Mouse (Mus musculus) midbrain, embryonic 11.5 days (tissue): ENCODE measurements around the gene Cachd1. TPM values are rescaled to one million over a fixed set of nuclear protein-coding genes. Genes with fewer than 3 reads are reported as not detected.

ENCODE experiments used
- ATAC-seq: fragments of 200-750 bp; cut with Nextera tagmentation; 2 replicates; pipeline ENCODE4 v1.8.0; 2017; ENCODE audit warnings: moderate TSS enrichment, moderate library complexity; ENCODE audit not compliant: low FRiP score
- DNase-seq: peaks from one replicate; pipeline ENCODE4 v3.0.0; 2015; ENCODE audit warnings: low spot score; ENCODE audit errors: missing footprints
- H3K27ac ChIP-seq: fragments of 300-500 bp; sonication (generic); 2 replicates; pipeline ENCODE4 v1.5.1; 2014; ENCODE audit warnings: low read depth, low read length
- H3K27me3 ChIP-seq: fragments of 300-500 bp; sonication (generic); 2 replicates; pipeline ENCODE4 v1.6.1; 2014; ENCODE audit warnings: mild to moderate bottlenecking, low read length, moderate library complexity, mixed read lengths; ENCODE audit not compliant: control insufficient read depth, insufficient read depth
- H3K36me3 ChIP-seq: fragments of 300-500 bp; sonication (generic); 2 replicates; pipeline ENCODE4 v1.6.1; 2014; ENCODE audit warnings: mild to moderate bottlenecking, low read length, moderate library complexity, mixed read lengths; ENCODE audit not compliant: control insufficient read depth, insufficient read depth
- H3K4me1 ChIP-seq: fragments of 300-500 bp; sonication (generic); 2 replicates; pipeline ENCODE4 v1.6.1; 2014; ENCODE audit warnings: low read length; ENCODE audit not compliant: control insufficient read depth, insufficient read depth
- H3K4me2 ChIP-seq: fragments of 300-500 bp; sonication (generic); 2 replicates; pipeline ENCODE4 v1.6.1; 2014; ENCODE audit warnings: mild to moderate bottlenecking, moderate library complexity
- H3K4me3 ChIP-seq: fragments of 300-500 bp; sonication (generic); 2 replicates; pipeline ENCODE4 v1.5.1; 2014; ENCODE audit warnings: low read depth, low read length
- H3K9ac ChIP-seq: fragments of 300-500 bp; sonication (generic); 2 replicates; pipeline ENCODE4 v1.6.1; 2014; ENCODE audit warnings: low read length
- H3K9me3 ChIP-seq: fragments of 300-500 bp; sonication (generic); 2 replicates; pipeline ENCODE4 v1.6.1; 2016; ENCODE audit warnings: low read length; ENCODE audit not compliant: control insufficient read depth
- WGBS: fragments of 180-500 bp; shearing (Covaris S2); extraction: QIAGEN DNeasy Blood & Tissue Kit; methylation state at CpG from one replicate; pipeline ENCODE4 v1.1.7; 2014; 5-methylcytosine and 5-hydroxymethylcytosine counted together
- polyA plus RNA-seq: library from polyadenylated mRNA; unstranded; fragments of >200 nt; fragmentation: Nextera tagmentation; extraction: Ambion mirVana; gene quantifications from 2 replicates; pipeline ENCODE4 v1.2.1, GENCODE M21; 2014

Cachd1 gene
- polyA plus RNA-seq, 1 experiment from 2014 or later = 39.0 TPM

DNA sequence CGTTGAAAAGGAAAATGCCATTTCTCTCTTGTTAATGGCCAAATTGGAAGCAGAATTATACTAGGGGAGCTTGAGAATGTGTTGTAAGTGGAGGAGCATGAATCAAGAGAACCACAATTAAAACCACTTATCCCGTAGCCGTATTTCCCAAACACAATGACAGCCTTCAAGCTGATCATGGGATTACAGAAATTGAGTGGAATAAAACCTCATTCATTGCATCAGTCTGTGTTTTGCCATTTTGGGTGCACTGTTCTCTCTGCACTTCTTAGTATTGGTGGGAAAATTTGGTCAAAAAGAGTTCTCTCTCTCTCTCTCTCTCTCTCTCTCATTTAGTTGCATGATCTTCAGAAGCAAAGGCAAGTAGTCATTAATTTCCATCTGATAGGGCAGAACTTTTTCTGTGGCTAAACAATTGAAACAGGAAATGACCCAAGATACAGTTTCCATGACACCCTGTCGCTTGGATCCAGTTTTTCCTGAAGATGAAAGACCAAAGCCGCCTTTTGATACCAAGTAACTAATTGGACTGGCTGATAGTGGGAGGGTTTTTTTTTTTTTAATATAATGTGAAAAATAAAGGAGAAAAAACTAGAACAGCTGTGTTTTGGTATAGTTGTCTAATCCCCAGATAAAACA, 34.7 kb downstream of the Cachd1 start:
- no peaks in the 10 kb centered on the region for H3K36me3 ChIP-seq
- no peak overlapping the region for H3K9ac ChIP-seq
- H3K4me3 ChIP-seq = no peak overlapping the region
- peaks cover 25% of the 10 kb centered on the region for H3K4me1 ChIP-seq
- DNase-seq (no peak), ATAC-seq (peak; percentile 54; the same call in 1 of the 2 replicates)
- H3K27ac ChIP-seq = peak overlapping the region; percentile 27; the same call in 1 of the 2 replicates
- peak overlapping the region; percentile 17; the same call in 1 of the 2 replicates for H3K4me2 ChIP-seq
- no peaks in the 10 kb centered on the region for H3K27me3 ChIP-seq
- WGBS = 12% methylated on average over 5 of the region's 5 CpGs
- no peaks in the 10 kb centered on the region for H3K9me3 ChIP-seq

DNA sequence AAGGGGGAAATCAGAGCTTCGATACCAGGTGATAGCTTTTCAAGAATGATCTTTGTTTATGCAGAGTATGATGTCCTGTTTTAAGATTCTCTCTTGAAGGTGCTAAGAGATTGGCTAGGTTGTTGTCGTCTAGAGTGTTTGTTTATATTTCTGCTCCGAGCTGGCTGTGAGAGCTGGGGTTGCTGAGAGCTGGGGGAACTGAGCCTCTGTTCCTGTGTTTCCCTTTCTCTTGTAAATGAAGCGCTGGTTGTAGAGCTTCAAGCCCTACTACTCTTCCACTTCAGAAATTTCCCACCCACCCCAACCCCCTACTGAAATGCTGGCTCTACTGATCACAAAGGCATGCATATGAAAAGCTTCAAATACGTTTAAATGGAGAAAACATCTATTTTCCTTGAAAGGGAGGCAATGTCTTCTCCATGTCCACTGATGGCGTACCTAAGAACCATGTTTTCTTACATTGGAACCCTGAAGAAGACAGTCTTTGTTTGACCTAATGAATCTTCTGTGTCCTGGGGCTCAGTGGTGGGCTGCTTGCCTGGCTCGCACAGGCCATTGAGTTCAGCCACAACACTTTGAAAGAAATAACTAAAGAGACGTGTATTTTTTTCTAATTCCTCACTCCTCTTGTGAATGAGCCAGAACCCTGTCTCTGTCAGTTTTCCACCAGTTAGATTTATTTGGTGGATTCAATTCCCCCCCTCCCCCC, 35.5 kb downstream of the Cachd1 start:
- DNase-seq = no peak
- 16% methylated on average over 8 of the region's 8 CpGs for WGBS
- no peaks in the 10 kb centered on the region for H3K27me3 ChIP-seq
- H3K27ac ChIP-seq = peak overlapping the region; percentile 6; the same call in 1 of the 2 replicates
- H3K4me3 ChIP-seq = no peak overlapping the region
- H3K4me2 ChIP-seq = peak overlapping the region; percentile 17; the same call in 1 of the 2 replicates
- peak; percentile 53; the same call in 1 of the 2 replicates for ATAC-seq
- no peak overlapping the region for H3K9ac ChIP-seq
- H3K4me1 ChIP-seq = peaks cover 25% of the 10 kb centered on the region
- no peaks in the 10 kb centered on the region for H3K9me3 ChIP-seq
- no peaks in the 10 kb centered on the region for H3K36me3 ChIP-seq

DNA sequence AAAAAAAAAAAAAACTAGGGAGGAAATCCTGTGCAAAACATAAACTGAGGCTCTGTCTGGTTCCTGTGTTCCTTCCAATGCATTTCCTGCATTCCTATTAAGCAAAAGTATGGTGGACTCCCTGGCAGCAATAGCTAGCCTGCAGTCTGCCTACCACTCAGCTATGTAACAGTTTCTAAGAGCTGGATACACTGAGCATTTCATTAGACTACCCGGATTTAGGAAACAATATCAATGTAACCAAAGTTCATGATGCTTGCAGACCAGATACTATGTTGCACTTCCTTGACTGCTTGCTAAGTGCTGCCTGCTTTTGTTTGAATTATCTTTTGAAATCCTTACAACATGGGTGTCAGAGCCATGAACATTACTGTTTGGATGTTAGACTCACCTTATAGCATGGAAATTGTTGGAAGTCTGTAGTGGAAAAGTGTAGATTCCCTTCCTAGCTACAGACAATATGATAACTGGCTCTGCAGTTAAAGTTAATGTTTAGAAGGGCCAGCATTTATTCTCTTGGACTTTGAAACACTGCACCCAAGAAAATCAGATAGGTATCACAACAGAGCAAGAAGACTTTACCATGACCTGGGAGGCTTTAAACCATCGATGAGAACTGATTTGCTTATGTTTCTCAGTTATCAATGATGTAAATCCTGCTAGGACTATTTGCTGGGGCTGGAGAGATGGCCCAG, 37.4 kb downstream of the Cachd1 start:
- ATAC-seq (no peak), DNase-seq (no peak)
- H3K4me2 ChIP-seq = no peak overlapping the region
- peaks cover 25% of the 10 kb centered on the region for H3K4me1 ChIP-seq
- H3K9me3 ChIP-seq = no peaks in the 10 kb centered on the region
- H3K27me3 ChIP-seq = no peaks in the 10 kb centered on the region
- no peak overlapping the region for H3K27ac ChIP-seq
- H3K4me3 ChIP-seq = no peak overlapping the region
- H3K9ac ChIP-seq = no peak overlapping the region
- WGBS = 83% methylated on average over 2 of the region's 2 CpGs
- H3K36me3 ChIP-seq = no peaks in the 10 kb centered on the region

GRCm38 (mm10) chr4:100819238-100819637, 42.8 kb downstream of the Cachd1 start:
- DNase-seq (no peak), ATAC-seq (0 out of 2 replicates have a peak, but pooled peaks have one; percentile 42)
- Histone ChIP-seq H3K36me3 (no peaks in the 10 kb centered on the region), H3K4me1 (no peaks in the 10 kb centered on the region), H3K27ac (no peak overlapping the region), H3K9me3 (no peaks in the 10 kb centered on the region), H3K9ac (no peak overlapping the region), H3K4me2 (no peak overlapping the region), H3K4me3 (no peak overlapping the region), H3K27me3 (no peaks in the 10 kb centered on the region)
- 95% methylated on average over 3 of the region's 3 CpGs for whole genome bisulfite sequencing

DNA sequence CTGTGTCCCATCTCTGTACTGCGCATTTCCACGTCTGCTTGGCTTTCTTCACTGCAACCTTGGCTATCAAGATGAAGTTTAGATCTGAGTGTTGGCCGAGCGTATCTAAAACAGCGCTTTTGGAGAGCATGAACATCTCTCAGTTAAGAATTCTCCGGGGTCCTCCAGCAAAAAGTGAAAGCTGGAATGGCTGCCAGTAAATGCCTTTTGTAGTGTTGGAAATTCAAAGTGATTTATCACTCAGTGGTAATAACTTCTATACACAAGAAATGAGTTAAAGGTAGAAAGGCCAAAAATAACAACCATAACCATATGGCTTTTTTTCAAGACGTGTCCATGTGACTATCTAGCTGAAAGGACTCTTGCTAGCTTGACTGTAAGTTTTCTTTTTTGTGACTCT, 46.1 kb downstream of the Cachd1 start:
- no peaks in the 10 kb centered on the region; the same call in 1 of the 2 replicates for H3K9me3 ChIP-seq
- H3K27ac ChIP-seq = no peak overlapping the region
- ATAC-seq (no peak), DNase-seq (no peak)
- no peaks in the 10 kb centered on the region for H3K27me3 ChIP-seq
- WGBS = 93% methylated on average over 7 of the region's 7 CpGs
- no peak overlapping the region for H3K4me3 ChIP-seq
- H3K36me3 ChIP-seq = no peaks in the 10 kb centered on the region
- no peak overlapping the region for H3K9ac ChIP-seq
- H3K4me2 ChIP-seq = no peak overlapping the region
- H3K4me1 ChIP-seq = peaks cover 6% of the 10 kb centered on the region; the same call in 1 of the 2 replicates

GRCm38 (mm10) chr4:100827374-100827773, 50.9 kb downstream of the Cachd1 start:
- DNase-seq = no peak
- H3K4me2 ChIP-seq = no peak overlapping the region
- H3K4me1 ChIP-seq = peaks cover 15% of the 10 kb centered on the region
- 7% methylated on average over 5 of the region's 5 CpGs for WGBS
- H3K4me3 ChIP-seq = no peak overlapping the region
- no peak overlapping the region for H3K27ac ChIP-seq
- no peak for ATAC-seq
- no peaks in the 10 kb centered on the region for H3K27me3 ChIP-seq
- H3K9ac ChIP-seq = no peak overlapping the region
- no peaks in the 10 kb centered on the region for H3K36me3 ChIP-seq
- H3K9me3 ChIP-seq = no peaks in the 10 kb centered on the region; the same call in 1 of the 2 replicates

DNA sequence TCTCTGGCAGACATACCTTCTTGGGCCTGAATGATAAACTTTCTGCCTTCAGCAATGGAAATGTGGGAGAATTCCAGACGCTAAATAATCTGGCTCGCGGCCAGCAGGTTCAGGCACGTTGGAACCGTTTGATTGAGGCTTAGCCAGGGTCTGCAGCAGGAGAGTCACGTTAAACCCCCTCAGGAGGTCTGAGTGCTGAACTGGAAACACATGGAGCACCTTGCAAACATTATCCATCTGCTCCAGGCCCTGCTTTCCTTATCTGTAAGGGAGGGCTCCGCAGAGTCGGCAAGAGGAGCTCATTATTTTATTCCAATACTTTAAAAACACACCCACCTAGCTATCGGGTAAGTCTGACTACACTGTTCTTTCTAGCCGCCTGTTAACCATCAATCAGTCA, 52.3 kb downstream of the Cachd1 start:
- DNase-seq (peak; percentile 90), ATAC-seq (peak; percentile 46; the same call in 1 of the 2 replicates)
- Histone ChIP-seq H3K27ac (no peak overlapping the region), H3K9me3 (no peaks in the 10 kb centered on the region; the same call in 1 of the 2 replicates), H3K4me1 (peaks cover 15% of the 10 kb centered on the region), H3K4me2 (no peak overlapping the region), H3K4me3 (no peak overlapping the region), H3K36me3 (no peaks in the 10 kb centered on the region), H3K27me3 (no peaks in the 10 kb centered on the region), H3K9ac (no peak overlapping the region)
- WGBS = 12% methylated on average over 10 of the region's 10 CpGs

DNA sequence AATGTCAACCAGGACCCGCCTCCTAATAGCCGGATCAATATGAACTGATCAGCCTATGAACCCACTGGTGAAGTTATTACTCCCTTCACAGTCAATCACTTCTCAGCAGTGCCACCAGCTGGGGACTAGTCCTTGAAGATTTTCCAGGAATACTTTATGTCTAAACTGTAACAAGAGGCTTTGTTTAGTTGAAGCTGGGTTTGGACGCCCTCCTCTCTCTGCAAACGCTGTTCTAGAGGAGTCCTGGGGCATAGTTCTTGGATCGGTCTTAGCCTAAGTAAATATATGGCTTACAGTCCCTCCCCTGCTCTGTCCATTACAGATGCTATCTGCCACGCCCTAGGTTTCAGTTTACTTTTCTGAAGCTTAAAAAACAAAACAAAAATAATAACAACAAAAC, 60.7 kb downstream of the Cachd1 start:
- H3K27me3 ChIP-seq = no peaks in the 10 kb centered on the region
- no peak overlapping the region for H3K9ac ChIP-seq
- no peak for DNase-seq
- H3K4me1 ChIP-seq = peaks cover 7% of the 10 kb centered on the region
- H3K36me3 ChIP-seq = no peaks in the 10 kb centered on the region
- H3K4me2 ChIP-seq = no peak overlapping the region
- ATAC-seq = peak; percentile 42; the same call in 1 of the 2 replicates
- 73% methylated on average over 6 of the region's 6 CpGs for WGBS
- no peaks in the 10 kb centered on the region for H3K9me3 ChIP-seq
- no peak overlapping the region for H3K4me3 ChIP-seq
- no peak overlapping the region for H3K27ac ChIP-seq

- H3K9ac ChIP-seq = no peak overlapping the region
- no peak overlapping the region for H3K4me3 ChIP-seq
- WGBS = 9% methylated on average over 5 of the region's 5 CpGs
- H3K9me3 ChIP-seq = no peaks in the 10 kb centered on the region
- no peak overlapping the region for H3K27ac ChIP-seq
- peaks cover 18% of the 10 kb centered on the region for H3K4me1 ChIP-seq
- H3K4me2 ChIP-seq = no peak overlapping the region
- DNase-seq (no peak), ATAC-seq (no peak)
- no peaks in the 10 kb centered on the region for H3K36me3 ChIP-seq
- H3K27me3 ChIP-seq = no peaks in the 10 kb centered on the region
Observed at GRCm38 (mm10) chr4:100842629-100843028, 66.2 kb downstream of the Cachd1 start.
